Mouse (Mus musculus): ENCODE data around the gene Vmn1r211.
"Not testable (repeated sequence)": the region's sequence is repeated elsewhere in the genome, so short reads cannot be mapped to it uniquely, and the experiment has no call there.

Gene Vmn1r211

GRCm38 (mm10) chr13:22857461-22857860, at the start of gene Vmn1r211:
TSS of gene Vmn1r211 (minus strand) at chr13:22857561.
- DNase-seq = no peak

GRCm38 (mm10) chr13:22884105-22884504, 26.7 kb upstream of the Vmn1r211 start, which contains the start of gene Vmn1r212:
TSS of gene Vmn1r212 (minus strand) at chr13:22884205.
- DNase-seq = no peak

- no peak for DNase-seq
These were observed 21.9 kb upstream of the Vmn1r211 start for GRCm38 (mm10) chr13:22879257-22879656.

GRCm38 (mm10) chr13:22854760-22855159, 2.6 kb downstream of the Vmn1r211 start:
- DNase-seq = no peak

GRCm38 (mm10) chr13:22846798-22847197, 10.6 kb downstream of the Vmn1r211 start:
- no peak for DNase-seq

- not testable (repeated sequence) for DNase-seq
These were observed 13.1 kb downstream of the Vmn1r211 start for GRCm38 (mm10) chr13:22844304-22844703.

GRCm38 (mm10) chr13:22831248-22831647, 26.1 kb downstream of the Vmn1r211 start, which contains the start of gene Vmn1r210:
TSS of gene Vmn1r210 (minus strand) at chr13:22831348.
- no peak for DNase-seq

GRCm38 (mm10) chr13:22829395-22829794, 28.0 kb downstream of the Vmn1r211 start:
- not testable (repeated sequence) for DNase-seq

- not testable (repeated sequence) for DNase-seq
These were observed 35.8 kb downstream of the Vmn1r211 start for GRCm38 (mm10) chr13:22821601-22822000.

GRCm38 (mm10) chr13:22809582-22809981, 47.8 kb downstream of the Vmn1r211 start, which contains the start of gene Vmn1r209:
TSS of gene Vmn1r209 (minus strand) at chr13:22809682.
- DNase-seq = not testable (repeated sequence)

All from liver (tissue).